ENCODE assay signal across 10 mouse cellular contexts in genomic region chr5:123700625-123701024, GRCm38 (mm10). TPM values are rescaled to one million over a fixed set of nuclear protein-coding genes. Genes with fewer than 3 reads are reported as not detected.
DNase-seq lines count a peak whose midpoint lies in the region; ATAC-seq and TF ChIP-seq lines count a peak whose summit lies in the region.
"Had no signal": no experiment of that assay in that cellular context is flagged by ENCODE, and none has a peak within 500 bp of the region (broad histone marks: within the 10 kb centered on the region; RNA-seq: fewer than 3 reads in every experiment).

No protein-coding gene starts in this region.

- peaks cover 34% of the 10 kb centered on the region for H3K36me3 ChIP-seq in heart, embryonic 11.5 days (ENCODE audit: control insufficient read depth, insufficient read depth, low read length)

- peak; percentile 98 for DNase-seq in heart, adult 11 months
- peak; percentile 76 for DNase-seq in MN1 (ENCODE audit: low spot score)
- peak; percentile 55 to 74 for DNase-seq in gastrocnemius, adult 8-10 months (ENCODE audit: low spot score in 2 of 2)
- peak in 1 of 2 experiments; percentile 33 for DNase-seq in layer of hippocampus, adult 2 months (ENCODE audit: low spot score in 2 of 2)
- DNase-seq in right cerebral cortex, adult 18-20 months: peak; percentile 46
- DNase-seq in natural killer cell, adult 2 months (ENCODE audit: low spot score in 2 of 2): no peak

- H3K4me2 ChIP-seq in heart, embryonic 11.5 days: no peak overlapping the region
- H3K4me2 ChIP-seq: embryonic facial prominence, embryonic 12.5 days had no signal

- no peaks in the 10 kb centered on the region for H3K9me3 ChIP-seq in heart, embryonic 11.5 days (replicated peaks; ENCODE audit: control insufficient read depth, low read length)
- H3K9me3 ChIP-seq: embryonic facial prominence, embryonic 12.5 days had no signal

- no peaks in the 10 kb centered on the region for H3K27me3 ChIP-seq in heart, embryonic 11.5 days (ENCODE audit: control insufficient read depth, insufficient read depth, low read length)
- H3K27me3 ChIP-seq: embryonic facial prominence, embryonic 12.5 days had no signal

- H3K4me1 ChIP-seq in heart, embryonic 11.5 days (ENCODE audit: control insufficient read depth, insufficient read depth, low read length): no peaks in the 10 kb centered on the region
- H3K4me1 ChIP-seq: embryonic facial prominence, embryonic 12.5 days had no signal

- ATAC-seq in heart, embryonic 11.5 days (replicated peaks; ENCODE audit: insufficient number of reproducible peaks, low FRiP score, low TSS enrichment): no peak
- no peak for ATAC-seq in erythroblast, adult 5-6 weeks (replicated peaks; ENCODE audit: low FRiP score, poor library complexity, severe bottlenecking)

- H3K27ac ChIP-seq in heart, embryonic 11.5 days (ENCODE audit: low read depth, low read length): no peak overlapping the region
- peak overlapping the region; percentile 28; the same call in 1 of the 2 replicates for H3K27ac ChIP-seq in layer of hippocampus, adult 2 months
- H3K27ac ChIP-seq: embryonic facial prominence, embryonic 12.5 days; liver, embryonic 14.5 days had no signal

- TF ChIP-seq CTCF in layer of hippocampus, adult 2 months (conservative IDR thresholded peaks at IDR 0.05): peak; percentile 47

- H3K4me3 ChIP-seq in heart, embryonic 11.5 days (ENCODE audit: low read depth, low read length): no peak overlapping the region
- no peak overlapping the region for H3K4me3 ChIP-seq in layer of hippocampus, adult 2 months
- H3K4me3 ChIP-seq: embryonic facial prominence, embryonic 12.5 days had no signal

- WGBS in heart, embryonic 11.5 days (ENCODE audit: insufficient replicate concordance): 68% methylated on average over 11 of the region's 11 CpGs

- H3K9ac ChIP-seq in heart, embryonic 11.5 days (ENCODE audit: low read depth, low read length): no peak overlapping the region
- H3K9ac ChIP-seq: embryonic facial prominence, embryonic 12.5 days; liver, embryonic 14.5 days had no signal

RNA-seq across cellular contexts. Expression of gene Clip1, which starts 16.2 kb away (rescaled TPM):
- 45.2 TPM in 2 replicates for polyA plus RNA-seq in heart, embryonic 11.5 days (2014; fragmentation: Nextera tagmentation; extraction: Ambion mirVana)
- 100 to 1,000 TPM; 341 to 375 (median 357) TPM for total RNA-seq in gastrocnemius, adult 8-10 months (2022)
- total RNA-seq in layer of hippocampus, adult 2 months (2021): 100 to 1,000 TPM; 136 to 144 TPM
- total RNA-seq in erythroblast, adult 5-6 weeks (2015; ENCODE audit: low replicate concordance): 16.1 and 34.6 TPM in 2 replicates
- 13.6 and 36.7 TPM in 2 replicates for total RNA-seq in erythroblast, adult 5-6 weeks (2017; ENCODE audit: low replicate concordance)

RNA-seq across cellular contexts. Expression of gene Zcchc8, which starts 20.3 kb away (rescaled TPM):
- 64.6 and 65.7 TPM in 2 replicates for polyA plus RNA-seq in heart, embryonic 11.5 days (2014; fragmentation: Nextera tagmentation; extraction: Ambion mirVana)
- total RNA-seq in gastrocnemius, adult 8-10 months (2022): 10 to 100 TPM in 3 of 4 experiments, 1 to 10 TPM in 1; 10.0 to 15.4 (median 11.6) TPM
- total RNA-seq in layer of hippocampus, adult 2 months (2021): 10 to 100 TPM; 54.4 to 56.0 TPM
- total RNA-seq in erythroblast, adult 5-6 weeks (2015; ENCODE audit: low replicate concordance): 6.7 and 10.8 TPM in 2 replicates
- 16.1 and 38.2 TPM in 2 replicates for total RNA-seq in erythroblast, adult 5-6 weeks (2017; ENCODE audit: low replicate concordance)

RNA-seq across cellular contexts. Expression of gene Rsrc2, which starts 48.6 kb away (rescaled TPM):
- 104 and 109 TPM in 2 replicates for polyA plus RNA-seq in heart, embryonic 11.5 days (2014; fragmentation: Nextera tagmentation; extraction: Ambion mirVana)
- total RNA-seq in gastrocnemius, adult 8-10 months (2022): 10 to 100 TPM; 28.1 to 39.6 (median 33.0) TPM
- 100 to 1,000 TPM in 1 of 2 experiments, 10 to 100 TPM in 1; 93.7 to 109 TPM for total RNA-seq in layer of hippocampus, adult 2 months (2021)
- total RNA-seq in erythroblast, adult 5-6 weeks (2015; ENCODE audit: low replicate concordance): 85.5 and 93.4 TPM in 2 replicates
- 185 and 223 TPM in 2 replicates for total RNA-seq in erythroblast, adult 5-6 weeks (2017; ENCODE audit: low replicate concordance)

RNA-seq across cellular contexts. Expression of gene Kntc1, which starts 48.9 kb away (rescaled TPM):
- 24.6 and 27.3 TPM in 2 replicates for polyA plus RNA-seq in heart, embryonic 11.5 days (2014; fragmentation: Nextera tagmentation; extraction: Ambion mirVana)
- under 1 TPM in 1 of 4 experiments, not detected in 3; 0.05 TPM for total RNA-seq in gastrocnemius, adult 8-10 months (2022)
- 1 to 10 TPM; 2.2 to 2.8 TPM for total RNA-seq in layer of hippocampus, adult 2 months (2021)
- total RNA-seq in erythroblast, adult 5-6 weeks (2015; ENCODE audit: low replicate concordance): 25.0 and 37.6 TPM in 2 replicates
- 24.5 and 59.5 TPM in 2 replicates for total RNA-seq in erythroblast, adult 5-6 weeks (2017; ENCODE audit: low replicate concordance)

Comparison
In these comparisons a context has a peak if more than half of its experiments do, and no peak if none do; other contexts are left out.
1. DNase-seq: peak in heart, adult 11 months (single experiment), MN1 (single experiment), gastrocnemius, adult 8-10 months (2 of 2) and right cerebral cortex, adult 18-20 months (single experiment); none in natural killer cell, adult 2 months (0 of 2).